Comparison of ENCODE assay signal across 8 mouse cellular contexts in the genomic region with DNA sequence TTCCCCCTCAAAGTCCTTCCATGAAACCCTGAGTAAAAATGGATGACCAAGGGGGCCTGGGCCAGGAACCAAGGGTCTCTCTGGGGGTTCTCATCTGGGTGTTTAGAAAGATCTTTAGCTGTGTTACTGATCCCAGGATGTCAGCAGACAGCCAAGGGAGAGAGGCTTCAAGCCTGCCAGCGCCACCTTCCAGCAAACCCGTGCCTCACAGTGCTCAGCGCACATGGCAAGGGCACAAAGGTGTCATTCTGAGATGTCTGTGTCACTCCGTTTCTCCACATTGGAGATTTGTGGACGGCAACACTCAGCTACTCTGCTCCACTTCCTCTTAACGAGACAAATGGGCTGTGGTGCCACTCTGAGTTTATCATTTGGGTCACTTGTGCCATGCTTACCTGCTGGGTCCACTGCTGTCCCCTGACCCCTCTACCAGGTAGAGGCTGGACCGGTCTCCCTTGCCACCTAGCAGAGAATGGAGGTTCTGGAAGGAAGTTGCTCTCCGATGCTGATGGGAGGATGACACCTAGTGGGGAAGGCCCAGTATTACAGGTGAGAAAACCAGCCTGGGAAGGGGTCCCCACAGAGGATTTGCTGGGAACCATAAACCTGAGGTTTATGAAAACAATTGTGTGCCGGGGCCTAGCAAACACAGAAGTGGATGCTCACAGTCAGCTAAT. TPM values are rescaled to one million over a fixed set of nuclear protein-coding genes. Genes with fewer than 3 reads are reported as not detected.
DNase-seq lines count a peak whose midpoint lies in the region; ATAC-seq and TF ChIP-seq lines count a peak whose summit lies in the region.

No protein-coding gene starts in this region.

- no peaks in the 10 kb centered on the region for H3K36me3 ChIP-seq in testis, adult 2 months (ENCODE audit: control insufficient read depth, insufficient read depth, low read length)
- no peaks in the 10 kb centered on the region for H3K36me3 ChIP-seq in midbrain, postnatal 0 days (ENCODE audit: insufficient read depth, low read length)

- TF ChIP-seq CTCF in gastrocnemius, adult 2 months (IDR thresholded peaks at IDR 0.05): peak; percentile 86
- TF ChIP-seq CTCF in testis, adult 2 months (IDR thresholded peaks at IDR 0.05; ENCODE audit: control insufficient read depth, insufficient read depth, insufficient replicate concordance, low read depth, low read length): peak; percentile 61; the same call in 1 of the 2 replicates
- TF ChIP-seq CTCF in midbrain, postnatal 0 days (IDR thresholded peaks at IDR 0.05): peak; percentile 86

- no peaks in the 10 kb centered on the region for H3K27me3 ChIP-seq in testis, adult 2 months (ENCODE audit: control insufficient read depth, insufficient read depth, low read length)
- H3K27me3 ChIP-seq in midbrain, postnatal 0 days (ENCODE audit: insufficient read depth, low read length): no peaks in the 10 kb centered on the region

- no peaks in the 10 kb centered on the region for H3K9me3 ChIP-seq in midbrain, postnatal 0 days (ENCODE audit: low read length)

- H3K4me2 ChIP-seq in midbrain, postnatal 0 days (ENCODE audit: low read depth, low read length, poor library complexity, severe bottlenecking): no peak overlapping the region

- no peaks in the 10 kb centered on the region; the same call in 1 of the 2 replicates for H3K4me1 ChIP-seq in testis, adult 2 months (ENCODE audit: control insufficient read depth, insufficient read depth, low read length)
- peaks cover 7% of the 10 kb centered on the region; the same call in 1 of the 2 replicates for H3K4me1 ChIP-seq in midbrain, postnatal 0 days (ENCODE audit: insufficient read depth, low read length)

- 54% methylated on average over 9 of the region's 9 CpGs for WGBS in midbrain, postnatal 0 days

- no peak for TF ChIP-seq POLR2A in testis, adult 2 months (IDR thresholded peaks at IDR 0.05; ENCODE audit: control insufficient read depth, low read depth, low read length)

- peak; percentile 61 for DNase-seq in gastrocnemius, adult 2 months
- DNase-seq in gastrocnemius, postnatal 36 days: no peak
- no peak for DNase-seq in testis, postnatal 14 days (ENCODE audit: low spot score)
- DNase-seq in cerebellum, postnatal 14 days: peak; percentile 83 to 86
- peak; percentile 66 for DNase-seq in kidney, postnatal 10 days
- DNase-seq in midbrain, postnatal 0 days (ENCODE audit: low spot score): peak; percentile 69
- DNase-seq in thymus, postnatal 36 days: peak; percentile 71

- no peak overlapping the region for H3K9ac ChIP-seq in midbrain, postnatal 0 days (replicated peaks; ENCODE audit: low read length, poor library complexity, severe bottlenecking)

- intact Hi-C loops in gastrocnemius, adult 2 months (cut with DNase I): loop anchor here (1.0 to 5.0 kb wide), 4 partner anchors 77 to 193 kb away; partner anchors contain the start of gene Ier5
- intact Hi-C loops in gastrocnemius, postnatal 36 days (cut with DNase I): loop anchor here (1.0 to 2.0 kb wide), 3 partner anchors 79 to 192 kb away; no protein-coding TSS in a partner anchor

- H3K4me3 ChIP-seq in gastrocnemius, adult 2 months: no peak overlapping the region
- H3K4me3 ChIP-seq in testis, adult 2 months (ENCODE audit: control insufficient read depth, low read depth, low read length): no peak overlapping the region
- H3K4me3 ChIP-seq in midbrain, postnatal 0 days (ENCODE audit: low read depth, low read length): no peak overlapping the region

- ATAC-seq in midbrain, postnatal 0 days (ENCODE audit: low FRiP score): no peak

- H3K27ac ChIP-seq in gastrocnemius, adult 2 months: no peak overlapping the region
- H3K27ac ChIP-seq in testis, adult 2 months (ENCODE audit: control insufficient read depth, insufficient read depth, low read depth, low read length): no peak overlapping the region
- no peak overlapping the region for H3K27ac ChIP-seq in midbrain, postnatal 0 days (ENCODE audit: low read depth, low read length)

RNA-seq across cellular contexts. Expression of gene BC034090, which starts 26.2 kb away (rescaled TPM):
- 1 to 10 TPM in 1 of 2 experiments, under 1 TPM in 1; 0.94 to 1.8 TPM for total RNA-seq in gastrocnemius, adult 2 months (2021)
- total RNA-seq in gastrocnemius, postnatal 36 days (2021): 1 to 10 TPM in 1 of 2 experiments, under 1 TPM in 1; 0.94 to 1.7 TPM
- polyA plus RNA-seq in testis, adult 2 months (2012; rRNA removed): 4.7 and 5.7 TPM in 2 replicates
- 7.3 and 11.2 TPM in 2 replicates for total RNA-seq in midbrain, postnatal 0 days (2014; rRNA removed)
- polyA plus RNA-seq in midbrain, postnatal 0 days (2015; fragmentation: Nextera tagmentation; extraction: Ambion mirVana): 1.9 TPM in 2 replicates

RNA-seq across cellular contexts. Expression of gene Stx6, which starts 59.5 kb away (rescaled TPM):
- total RNA-seq in gastrocnemius, adult 2 months (2021): 10 to 100 TPM; 10.5 to 12.8 TPM
- total RNA-seq in gastrocnemius, postnatal 36 days (2021): 10 to 100 TPM; 10.4 to 10.8 TPM
- polyA plus RNA-seq in testis, adult 2 months (2012; rRNA removed): 12.1 and 13.6 TPM in 2 replicates
- 86.8 and 114 TPM in 2 replicates for total RNA-seq in midbrain, postnatal 0 days (2014; rRNA removed)
- 75.3 and 81.8 TPM in 2 replicates for polyA plus RNA-seq in midbrain, postnatal 0 days (2015; fragmentation: Nextera tagmentation; extraction: Ambion mirVana)

Comparison
In these comparisons a context has a peak if more than half of its experiments do, and no peak if none do; other contexts are left out.
1. DNase-seq: peak in gastrocnemius, adult 2 months (single experiment), cerebellum, postnatal 14 days (2 of 2), kidney, postnatal 10 days (single experiment), midbrain, postnatal 0 days (single experiment) and thymus, postnatal 36 days (2 of 2); none in gastrocnemius, postnatal 36 days (0 of 2) and testis, postnatal 14 days (single experiment).
2. Peak in every context shown above with its lines, with median percentiles within 50 percentile points of each other: CTCF ChIP-seq.